Mouse (Mus musculus) intestine, postnatal 0 days (tissue): ENCODE measurements around the gene Fndc3a. TPM values are rescaled to one million over a fixed set of nuclear protein-coding genes. Genes with fewer than 3 reads are reported as not detected.

Source experiments
- ATAC-seq: fragments of 200-750 bp; cut with Nextera tagmentation; 2 replicates; pipeline ENCODE4 v1.8.0; 2017; ENCODE audit warnings: mild to moderate bottlenecking, moderate TSS enrichment, moderate library complexity
- H3K27ac ChIP-seq: fragments of 300-500 bp; sonication (generic); 2 replicates; pipeline ENCODE4 v1.5.1; 2014; ENCODE audit warnings: mild to moderate bottlenecking, low read depth, low read length, moderate library complexity
- H3K27me3 ChIP-seq: fragments of 300-500 bp; sonication (generic); replicated peaks from 2 replicates; pipeline ENCODE4 v1.6.1; 2014; ENCODE audit warnings: low read length, mixed read lengths; ENCODE audit not compliant: control insufficient read depth, insufficient read depth
- H3K36me3 ChIP-seq: fragments of 300-500 bp; sonication (generic); 2 replicates; pipeline ENCODE4 v1.6.1; 2014; ENCODE audit warnings: mild to moderate bottlenecking, moderate library complexity; ENCODE audit not compliant: control insufficient read depth, insufficient read depth
- H3K4me1 ChIP-seq: fragments of 300-500 bp; sonication (generic); replicated peaks from 2 replicates; pipeline ENCODE4 v1.6.1; 2014; ENCODE audit warnings: antibody characterized with exemption, low read length, mixed read lengths; ENCODE audit not compliant: control insufficient read depth, insufficient read depth
- H3K4me2 ChIP-seq: fragments of 300-500 bp; sonication (generic); replicated peaks from 2 replicates; pipeline ENCODE4 v1.6.1; 2014; ENCODE audit warnings: low read depth, mild to moderate bottlenecking, moderate library complexity
- H3K4me3 ChIP-seq: fragments of 300-500 bp; sonication (generic); 2 replicates; pipeline ENCODE4 v1.5.1; 2014; ENCODE audit warnings: low read depth, low read length
- H3K9ac ChIP-seq: fragments of 300-500 bp; sonication (generic); 2 replicates; pipeline ENCODE4 v1.6.1; 2014; ENCODE audit warnings: mild to moderate bottlenecking, low read depth, low read length
- H3K9me3 ChIP-seq: fragments of 300-500 bp; sonication (generic); 2 replicates; pipeline ENCODE4 v1.6.1; 2016; ENCODE audit warnings: mixed run types; ENCODE audit not compliant: control insufficient read depth
- CTCF ChIP-seq: sonication (generic); IDR thresholded peaks from 2 replicates; pipeline ENCODE4 v1.5.1; 2016; ENCODE audit warnings: low read depth, mild to moderate bottlenecking, control low read depth, antibody characterized with exemption, moderate library complexity
- WGBS: fragments of 180-500 bp; shearing (Covaris S2); extraction: QIAGEN DNeasy Blood & Tissue Kit; methylation state at CpG from one replicate; pipeline ENCODE4 v1.1.7; 2014; 5-methylcytosine and 5-hydroxymethylcytosine counted together
- polyA plus RNA-seq: library from polyadenylated mRNA; unstranded; fragments of >200 nt; fragmentation: Nextera tagmentation; extraction: Ambion mirVana; gene quantifications from 2 replicates; pipeline ENCODE4 v1.2.1, GENCODE M21; 2015

Gene Fndc3a
- polyA plus RNA-seq: 29.7 and 36.3 TPM in 2 replicates

DNA sequence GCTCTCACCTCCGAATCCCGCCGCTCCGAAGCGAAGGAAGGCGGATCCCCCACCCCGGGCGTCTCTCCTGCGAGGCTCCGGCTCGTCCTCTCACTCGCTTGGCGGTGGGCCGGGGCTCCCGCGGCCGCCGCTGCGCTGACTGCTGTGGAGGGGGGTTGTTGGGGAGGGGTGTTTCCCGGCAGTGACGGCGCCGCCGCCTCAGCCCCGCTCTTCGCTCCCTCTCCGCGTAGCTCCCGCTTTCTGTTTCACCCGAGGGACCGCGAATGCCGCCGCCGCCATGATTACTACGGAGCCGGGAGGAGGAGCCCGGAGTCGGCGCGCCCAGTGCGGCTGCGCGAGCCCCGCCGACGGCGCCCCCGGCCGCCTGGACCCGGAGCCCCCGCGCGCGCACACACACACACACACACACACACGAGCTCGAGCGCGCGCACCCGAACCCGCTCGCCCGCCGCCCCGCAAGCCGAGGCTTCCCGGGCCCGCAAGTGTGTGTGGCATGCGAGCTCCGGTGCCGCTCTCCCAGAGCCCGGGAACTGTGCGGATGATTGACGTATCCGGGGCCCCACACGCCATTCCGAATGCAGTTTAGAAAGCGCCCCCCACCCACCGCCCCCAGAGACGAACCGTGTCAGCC, at the start of gene Fndc3a:
TSS of gene Fndc3a (minus strand) at position 294 of the 631 bp plus-strand sequence.
- H3K4me3 ChIP-seq: peak within 1 kb of the TSS; percentile 100
- H3K4me2 ChIP-seq: peak within 1 kb of the TSS; percentile 85
- TF ChIP-seq CTCF: no peak
- H3K27ac ChIP-seq: peak within 1 kb of the TSS; percentile 99
- WGBS: under 1% methylated on average over 74 of the region's 82 CpGs
- ATAC-seq: peak; percentile 86
- 0 out of 2 replicates have a peak, but pooled peaks cover 3% of the 10 kb centered on the region for H3K4me1 ChIP-seq
- H3K9ac ChIP-seq: peak within 1 kb of the TSS; percentile 97
- H3K36me3 ChIP-seq: no peaks in the 10 kb centered on the region
- no peaks in the 10 kb centered on the region for H3K9me3 ChIP-seq
- H3K27me3 ChIP-seq: no peaks in the 10 kb centered on the region

DNA sequence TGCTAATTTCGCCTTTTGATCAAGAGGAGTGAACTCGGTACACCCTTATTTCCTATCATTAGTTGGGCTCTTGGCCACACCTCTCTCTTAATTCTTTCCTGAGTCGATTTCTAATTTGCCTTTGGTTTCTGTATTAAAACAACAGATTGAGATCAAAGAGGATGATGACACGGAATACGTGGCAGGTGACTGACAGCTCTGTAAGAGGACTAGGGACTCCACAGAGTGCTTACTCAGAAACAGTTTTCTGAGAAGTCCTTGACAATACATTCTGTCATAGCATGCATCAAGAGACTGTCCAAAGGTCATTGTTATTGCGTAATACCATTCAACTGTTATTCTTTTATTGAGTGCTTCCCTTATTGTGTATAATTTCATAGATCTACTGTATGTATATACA, 43.1 kb upstream of the Fndc3a start:
- Histone ChIP-seq H3K4me1 (no peaks in the 10 kb centered on the region), H3K27ac (no peak overlapping the region), H3K9me3 (no peaks in the 10 kb centered on the region), H3K4me3 (no peak overlapping the region), H3K27me3 (no peaks in the 10 kb centered on the region), H3K4me2 (no peak overlapping the region), H3K36me3 (no peaks in the 10 kb centered on the region), H3K9ac (no peak overlapping the region)
- ATAC-seq: peak; percentile 85
- WGBS: 70% methylated on average over 6 of the region's 6 CpGs
- TF ChIP-seq CTCF: no peak

DNA sequence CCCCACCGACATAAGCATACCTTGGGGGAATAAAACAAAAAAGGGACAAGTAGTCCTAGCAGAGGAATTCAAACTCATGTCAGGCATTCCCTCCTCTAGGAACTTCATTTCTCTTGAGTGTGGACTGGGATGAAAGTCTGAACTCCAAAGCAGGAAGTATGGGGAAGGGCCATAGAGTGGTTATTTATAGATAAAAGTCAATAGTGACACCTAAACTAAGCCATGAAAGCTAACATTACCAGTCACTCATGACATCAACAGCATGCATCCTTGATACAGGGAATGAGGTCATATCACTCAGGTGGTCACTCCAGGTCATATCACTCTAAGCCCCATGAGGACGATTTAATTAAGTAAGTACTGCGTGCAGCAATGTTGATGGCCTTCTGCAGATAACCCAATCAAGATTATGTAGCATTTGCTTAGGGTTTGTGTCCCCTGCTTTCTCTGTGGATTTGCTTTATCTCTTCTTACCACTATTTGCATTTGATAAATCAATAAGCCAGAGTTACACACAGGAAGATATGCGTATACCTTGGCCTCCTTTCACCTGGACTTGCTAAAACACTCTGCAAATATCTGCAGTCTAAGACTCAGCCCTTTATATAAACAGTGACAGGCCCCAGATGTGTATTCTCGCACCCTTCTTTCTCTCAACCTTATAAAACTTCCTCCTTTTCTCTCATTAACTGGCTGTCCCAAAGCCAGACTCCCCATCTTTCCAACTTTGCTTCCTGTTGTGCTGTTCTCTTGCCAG, 40.8 kb upstream of the Fndc3a start:
- no peak overlapping the region for H3K27ac ChIP-seq
- no peaks in the 10 kb centered on the region for H3K4me1 ChIP-seq
- H3K36me3 ChIP-seq: no peaks in the 10 kb centered on the region
- peak; percentile 76 for ATAC-seq
- no peaks in the 10 kb centered on the region for H3K27me3 ChIP-seq
- H3K9ac ChIP-seq: no peak overlapping the region
- no peak overlapping the region for H3K4me2 ChIP-seq
- H3K4me3 ChIP-seq: no peak overlapping the region
- H3K9me3 ChIP-seq: no peaks in the 10 kb centered on the region
- 48% methylated on average over 5 of the region's 5 CpGs for WGBS
- no peak for TF ChIP-seq CTCF

DNA sequence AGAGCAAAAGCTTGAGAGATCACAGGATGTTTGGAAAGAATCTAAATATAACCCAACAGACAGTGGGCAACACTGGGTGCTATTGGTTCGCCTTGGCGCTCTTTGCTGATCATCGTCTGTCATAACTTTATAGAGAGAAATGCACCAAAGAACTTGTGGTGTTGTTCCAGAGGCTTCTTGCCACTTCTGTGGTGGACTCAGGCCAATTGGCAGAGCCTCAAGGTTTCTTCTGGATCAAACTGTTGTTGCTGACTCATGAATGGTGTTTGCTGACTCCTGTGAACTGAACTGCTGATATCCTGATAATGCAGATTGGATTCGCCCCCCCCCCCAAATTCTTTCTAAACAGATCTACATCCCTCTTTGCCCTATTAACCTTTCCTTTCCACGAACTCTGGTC, 38.5 kb upstream of the Fndc3a start:
- WGBS: 93% methylated on average over 5 of the region's 5 CpGs
- H3K9me3 ChIP-seq: no peaks in the 10 kb centered on the region
- no peaks in the 10 kb centered on the region for H3K27me3 ChIP-seq
- no peak overlapping the region for H3K27ac ChIP-seq
- H3K4me3 ChIP-seq: no peak overlapping the region
- no peaks in the 10 kb centered on the region for H3K36me3 ChIP-seq
- no peak overlapping the region for H3K4me2 ChIP-seq
- ATAC-seq: no peak
- H3K9ac ChIP-seq: no peak overlapping the region
- no peak for TF ChIP-seq CTCF
- no peaks in the 10 kb centered on the region for H3K4me1 ChIP-seq

DNA sequence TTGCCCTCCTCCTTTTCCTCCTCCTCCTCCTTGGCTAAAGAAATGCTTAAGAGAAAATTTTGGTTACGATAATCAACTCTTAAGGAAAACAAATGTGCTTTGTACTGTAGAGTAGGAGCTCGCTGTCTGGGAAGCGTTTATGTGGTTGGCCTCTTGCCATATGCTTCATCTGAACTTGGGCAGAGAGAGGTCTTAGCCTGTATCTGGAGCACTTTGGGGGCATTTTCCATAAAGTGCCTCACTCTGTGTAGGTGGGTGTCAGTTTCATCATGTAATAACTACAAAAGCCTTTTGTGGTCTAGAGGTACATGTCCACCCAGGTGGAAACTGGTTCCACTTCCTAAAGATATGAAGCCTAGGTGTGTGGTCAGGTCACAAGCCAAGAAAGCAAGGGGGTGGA, 31.9 kb upstream of the Fndc3a start:
- H3K27me3 ChIP-seq: no peaks in the 10 kb centered on the region
- H3K27ac ChIP-seq: no peak overlapping the region
- H3K9ac ChIP-seq: no peak overlapping the region
- TF ChIP-seq CTCF: no peak
- no peaks in the 10 kb centered on the region for H3K9me3 ChIP-seq
- ATAC-seq: no peak
- H3K4me2 ChIP-seq: no peak overlapping the region
- H3K4me3 ChIP-seq: no peak overlapping the region
- no peaks in the 10 kb centered on the region for H3K4me1 ChIP-seq
- 68% methylated on average over 3 of the region's 3 CpGs for WGBS
- no peaks in the 10 kb centered on the region for H3K36me3 ChIP-seq

DNA sequence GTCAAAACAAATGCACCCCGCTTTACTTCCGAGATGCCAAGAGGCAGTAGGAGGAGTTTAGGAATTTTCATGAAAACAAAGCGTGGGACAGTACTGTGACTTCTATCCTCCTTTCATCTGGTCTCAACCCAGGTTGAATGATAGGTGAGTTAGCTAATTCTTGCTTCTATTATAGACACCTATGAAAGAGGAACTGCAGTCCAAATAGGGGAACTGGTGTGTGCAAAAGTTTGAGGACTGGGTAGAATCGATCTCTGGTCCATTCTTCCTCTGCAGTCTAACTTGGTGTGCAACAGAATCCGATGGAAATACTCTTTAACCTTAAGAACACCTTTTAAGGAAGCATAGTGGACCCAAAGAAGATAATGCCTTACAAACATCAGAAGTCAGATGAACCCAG, 30.5 kb upstream of the Fndc3a start:
- Histone ChIP-seq H3K27me3 (no peaks in the 10 kb centered on the region), H3K27ac (no peak overlapping the region), H3K4me1 (no peaks in the 10 kb centered on the region), H3K4me2 (no peak overlapping the region), H3K4me3 (no peak overlapping the region), H3K9ac (no peak overlapping the region), H3K9me3 (no peaks in the 10 kb centered on the region), H3K36me3 (no peaks in the 10 kb centered on the region)
- WGBS: 84% methylated on average over 5 of the region's 5 CpGs
- ATAC-seq: no peak
- TF ChIP-seq CTCF: no peak
